Mouse (Mus musculus) A20 (cell line): ENCODE data around the gene Atg7.

ENCODE experiments used
- DNase-seq: peaks from one replicate; pipeline ENCODE4 v3.0.0-alpha.2; 2011; ENCODE audit warnings: low read depth, low spot score

The Atg7 gene

DNA sequence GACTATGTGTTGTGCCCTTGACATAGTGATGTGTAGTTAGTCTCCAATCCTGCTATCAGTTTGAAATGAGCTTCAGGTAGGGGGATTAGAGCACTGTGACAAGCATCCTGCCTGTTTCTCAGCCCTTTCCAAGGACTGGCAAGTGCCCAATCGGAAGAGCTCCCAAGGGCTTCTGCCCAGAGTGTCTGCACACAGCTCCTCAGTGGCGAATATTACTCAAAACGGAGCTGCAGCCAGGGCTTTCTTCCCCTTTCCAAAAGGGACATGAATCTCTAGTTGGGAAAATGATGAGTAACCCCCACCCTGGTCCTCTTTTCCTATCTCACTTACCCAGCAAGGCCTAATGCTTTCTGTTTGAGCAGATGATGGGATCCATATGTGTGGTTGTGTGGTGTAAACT lies 90.8 kb downstream of the Atg7 start:
- no peak for DNase-seq

DNA sequence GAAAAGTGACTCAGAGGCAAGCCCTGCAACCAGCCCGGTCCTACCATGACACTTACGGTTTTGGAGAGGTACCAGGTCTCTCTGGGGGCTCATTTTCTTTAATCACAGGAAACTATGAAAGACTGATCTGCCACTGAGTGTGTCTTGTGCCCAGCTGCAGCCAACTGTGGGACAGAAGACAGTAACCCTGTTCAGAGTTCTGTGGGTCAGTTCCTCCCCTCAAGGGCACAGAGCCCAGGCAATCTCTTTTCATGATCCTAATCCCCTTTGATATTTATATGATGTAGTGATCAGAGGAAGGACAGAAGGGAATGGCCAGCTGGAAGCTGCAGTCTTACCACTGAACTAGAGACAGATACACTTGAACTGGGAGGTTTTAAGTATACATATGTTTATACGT lies 92.2 kb downstream of the Atg7 start:
- DNase-seq, result no peak

- DNase-seq, result no peak
Observed at GRCm38 (mm10) chr6:114736355-114736754, 93.5 kb downstream of the Atg7 start.

- no peak for DNase-seq
Observed at GRCm38 (mm10) chr6:114737181-114737580, 94.3 kb downstream of the Atg7 start.

- no peak for DNase-seq
Observed at GRCm38 (mm10) chr6:114737931-114738759, 95.2 kb downstream of the Atg7 start.

DNA sequence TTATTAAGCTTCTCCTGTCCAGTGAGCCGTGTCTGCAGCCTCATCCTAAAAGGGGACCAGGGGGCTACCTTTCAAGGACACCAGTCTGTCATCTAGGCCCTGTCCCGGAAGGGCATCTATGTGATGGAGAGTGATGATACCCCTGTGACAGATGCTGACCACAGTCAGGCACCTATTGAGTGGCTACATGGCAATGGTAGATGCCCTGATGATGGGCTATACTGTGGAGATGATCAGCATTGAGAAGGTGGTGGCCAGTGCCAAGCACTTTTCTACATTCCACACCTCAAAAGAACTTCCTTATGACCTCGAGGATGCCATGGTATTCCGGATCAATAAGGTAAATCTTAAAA lies 95.8 kb downstream of the Atg7 start:
- no peak for DNase-seq

GRCm38 (mm10) chr6:114742209-114743003 lies 99.5 kb downstream of the Atg7 start:
- DNase-seq, result peak; percentile 87

DNA sequence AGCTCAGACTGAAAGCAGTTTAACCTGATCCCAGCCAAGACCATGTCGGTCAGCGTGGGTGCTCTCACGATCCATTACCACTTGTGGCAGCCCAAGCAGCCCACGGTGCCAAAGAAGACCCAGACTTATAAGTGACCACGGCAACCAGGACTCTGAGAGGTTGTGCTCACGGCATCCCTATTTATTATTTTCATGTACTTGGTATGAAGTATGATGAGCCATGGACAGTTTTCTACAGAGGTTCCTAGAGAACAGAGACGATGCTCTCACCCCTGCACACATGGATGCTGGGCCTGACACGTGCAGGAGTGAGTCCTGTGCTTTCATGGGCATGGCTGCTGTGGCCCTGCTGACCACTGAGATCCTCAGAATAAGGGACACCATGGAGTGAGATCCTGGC lies 100.2 kb downstream of the Atg7 start:
- no peak for DNase-seq

GRCm38 (mm10) chr6:114743845-114744244 lies 100.9 kb downstream of the Atg7 start:
- DNase-seq, result peak; percentile 30

DNA sequence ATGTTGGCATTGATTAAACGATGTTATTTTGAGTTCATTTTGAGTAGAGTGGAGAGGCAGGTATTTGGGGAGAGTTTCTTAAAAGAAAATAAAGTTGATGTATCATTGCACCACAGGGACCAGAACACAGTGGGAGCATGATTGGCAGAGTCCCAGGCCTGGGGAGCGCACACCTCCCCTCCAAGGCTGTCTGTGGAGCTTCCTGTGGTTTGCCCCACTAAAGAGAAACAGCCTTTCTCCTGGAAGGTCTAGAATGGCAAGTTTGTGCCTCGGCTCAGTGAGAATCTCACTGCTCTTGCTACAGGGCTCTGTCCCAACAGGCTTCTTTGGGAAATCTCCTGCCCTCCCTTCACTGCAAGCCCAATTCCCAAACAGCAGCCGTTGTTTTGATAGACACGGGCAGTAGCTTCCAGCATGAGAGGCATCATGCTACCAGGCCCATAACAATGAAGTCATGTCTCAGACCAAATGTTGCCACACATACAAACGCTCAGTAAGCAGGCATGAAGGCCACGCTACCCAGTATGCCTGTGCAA lies 103.6 kb downstream of the Atg7 start:
- DNase-seq, result no peak

DNA sequence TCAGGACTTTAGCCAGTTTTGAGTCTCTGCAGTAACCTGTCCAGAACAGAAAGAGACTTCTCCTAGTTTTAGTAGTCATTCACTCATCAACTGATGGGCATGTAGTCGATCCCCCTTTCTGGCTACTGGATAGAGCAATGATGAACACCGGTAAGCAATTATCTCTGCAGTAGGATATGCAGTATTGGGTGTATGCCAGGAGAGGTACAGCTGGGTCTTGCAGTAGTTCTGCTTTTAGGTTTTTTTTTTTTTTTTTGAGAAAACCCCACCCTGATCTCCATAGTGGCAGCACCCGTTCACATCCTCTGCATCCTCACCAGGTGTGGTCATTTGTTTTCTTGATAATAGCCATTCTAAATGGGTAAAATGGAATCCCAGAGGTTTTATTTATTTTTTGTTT lies 105.5 kb downstream of the Atg7 start:
- peak; percentile 74 for DNase-seq

DNA sequence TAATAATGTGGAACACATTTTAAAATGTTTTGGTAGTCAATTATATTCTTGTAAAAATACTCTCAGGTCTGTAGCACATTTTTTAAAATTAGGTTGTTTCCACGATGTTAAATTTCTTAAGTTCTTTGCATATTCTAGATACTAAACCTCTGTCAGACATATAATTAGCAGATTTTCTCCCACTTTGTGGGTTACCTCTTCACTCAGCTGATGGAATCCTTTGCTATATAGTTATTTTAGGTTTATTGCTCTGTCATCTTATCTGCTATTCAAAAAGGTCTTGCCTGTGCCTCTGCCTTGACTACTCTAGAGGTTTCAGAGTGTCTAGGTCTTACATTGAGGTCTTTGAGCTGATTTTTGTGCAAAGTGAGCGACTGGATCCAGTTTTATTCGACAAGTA lies 106.0 kb downstream of the Atg7 start:
- no peak for DNase-seq

- no peak for DNase-seq
Observed at GRCm38 (mm10) chr6:114758795-114759194, 115.9 kb downstream of the Atg7 start.

DNA sequence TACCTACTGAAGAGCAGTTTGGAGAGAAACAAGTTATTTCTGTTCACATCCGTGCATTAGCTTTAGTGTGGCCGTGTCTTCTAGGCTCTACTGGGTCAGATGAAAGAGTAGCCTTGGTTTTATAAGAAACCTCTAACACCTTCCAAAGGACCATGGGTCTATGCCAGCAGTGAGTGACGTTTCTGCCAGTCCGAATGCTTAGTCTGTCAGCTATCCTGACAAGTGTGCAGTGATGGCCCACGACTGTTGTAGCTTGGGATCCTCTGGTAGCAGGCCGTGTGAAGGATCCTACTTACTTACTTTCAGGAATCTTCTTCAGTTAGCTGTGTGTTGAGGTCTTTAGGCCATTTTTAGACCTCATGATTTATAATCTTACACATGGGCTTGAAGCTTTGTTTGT lies 123.4 kb downstream of the Atg7 start:
- no peak for DNase-seq

GRCm38 (mm10) chr6:114767710-114768109 lies 124.8 kb downstream of the Atg7 start:
- no peak for DNase-seq

GRCm38 (mm10) chr6:114770337-114770736 lies 127.4 kb downstream of the Atg7 start:
- no peak for DNase-seq

DNA sequence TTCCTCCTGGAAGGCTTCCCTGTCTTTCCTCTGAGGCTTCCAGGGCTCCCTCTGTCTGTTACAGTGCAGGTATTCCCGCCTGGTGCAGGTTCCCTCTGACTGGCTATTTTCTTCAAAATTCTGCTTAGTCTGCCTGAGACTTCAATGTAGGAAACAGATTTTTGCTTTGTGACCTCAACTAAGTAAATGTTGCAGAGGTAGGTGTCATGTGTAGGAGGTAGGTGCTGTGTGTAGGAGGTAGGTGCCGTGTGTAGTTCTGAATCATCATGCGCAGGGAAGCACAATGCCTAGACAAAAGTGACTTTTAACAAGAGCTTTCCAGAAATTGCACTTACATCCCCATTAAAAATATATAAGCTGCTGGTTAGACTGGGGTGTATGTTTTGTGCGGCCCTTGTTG lies 128.6 kb downstream of the Atg7 start:
- DNase-seq, result no peak

DNA sequence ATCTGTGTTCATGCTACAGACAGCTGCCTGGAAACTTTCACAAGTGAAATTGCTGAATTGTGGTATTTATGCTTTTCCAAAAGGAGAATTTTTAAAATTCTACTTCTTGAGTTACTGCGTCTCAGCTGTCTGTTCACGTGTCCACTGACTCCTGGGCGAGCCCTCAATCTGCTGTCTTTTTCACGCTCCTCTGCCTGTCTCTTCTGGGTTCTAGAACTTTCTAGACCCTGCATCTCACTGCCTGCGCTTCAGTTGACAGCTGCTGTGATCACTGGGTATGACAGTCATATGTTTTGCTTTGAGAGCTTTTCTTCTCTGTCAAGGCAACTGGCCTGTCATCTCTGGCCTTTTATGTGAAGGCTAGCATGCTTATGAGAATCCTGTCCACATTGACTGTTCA lies 132.3 kb downstream of the Atg7 start:
- no peak for DNase-seq

GRCm38 (mm10) chr6:114777872-114778271 lies 135.0 kb downstream of the Atg7 start:
- peak; percentile 21 for DNase-seq

DNA sequence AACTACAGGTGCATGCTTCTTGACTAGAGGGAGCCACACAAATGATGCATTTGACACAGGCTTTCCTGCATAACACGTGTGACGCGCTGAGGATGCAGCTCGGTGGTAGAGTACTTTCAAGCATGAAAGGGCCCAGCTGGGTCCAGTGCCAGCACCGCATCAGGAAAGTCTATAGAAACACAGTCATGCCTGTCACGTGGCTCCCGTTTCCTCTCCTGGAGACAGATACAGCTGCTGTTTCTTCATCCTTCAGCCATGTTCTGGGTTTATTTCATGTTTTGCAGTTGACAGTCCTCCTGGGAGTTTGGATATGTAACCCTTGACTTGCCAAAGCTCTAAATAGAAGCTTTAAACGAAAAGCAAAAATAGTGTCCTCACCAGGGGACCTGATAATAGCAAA lies 135.8 kb downstream of the Atg7 start:
- peak; percentile 58 for DNase-seq

DNA sequence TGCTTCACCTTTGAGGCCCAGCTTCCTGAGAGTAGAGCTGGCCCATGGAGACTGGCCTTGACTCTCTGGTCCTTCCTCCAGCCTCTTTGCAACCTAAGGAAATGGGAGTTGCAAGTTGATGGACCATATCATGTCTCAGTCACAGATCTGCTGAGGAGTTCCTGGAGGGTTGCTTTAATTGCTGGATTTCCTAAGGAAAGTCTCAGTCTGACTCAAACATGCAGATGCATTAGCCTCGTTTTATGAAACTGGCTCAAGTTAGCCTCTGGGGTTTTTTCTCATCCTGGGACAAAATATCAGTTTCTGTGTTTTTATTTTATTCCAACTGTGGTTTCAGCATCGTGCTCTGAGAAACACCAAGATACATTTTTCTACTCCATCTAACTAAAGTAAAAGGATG lies 137.7 kb downstream of the Atg7 start:
- DNase-seq, result no peak

GRCm38 (mm10) chr6:114781415-114782240 lies 138.7 kb downstream of the Atg7 start:
- DNase-seq, result peak; percentile 51
